Mouse (Mus musculus): Measurements from ENCODE around the gene Tab2. TPM values are rescaled to one million over a fixed set of nuclear protein-coding genes. Genes with fewer than 3 reads are reported as not detected.

The Tab2 gene
- total and polyA plus RNA-seq, 3 experiments, result 13.7 to 43.5 (median 30.4) TPM

DNA sequence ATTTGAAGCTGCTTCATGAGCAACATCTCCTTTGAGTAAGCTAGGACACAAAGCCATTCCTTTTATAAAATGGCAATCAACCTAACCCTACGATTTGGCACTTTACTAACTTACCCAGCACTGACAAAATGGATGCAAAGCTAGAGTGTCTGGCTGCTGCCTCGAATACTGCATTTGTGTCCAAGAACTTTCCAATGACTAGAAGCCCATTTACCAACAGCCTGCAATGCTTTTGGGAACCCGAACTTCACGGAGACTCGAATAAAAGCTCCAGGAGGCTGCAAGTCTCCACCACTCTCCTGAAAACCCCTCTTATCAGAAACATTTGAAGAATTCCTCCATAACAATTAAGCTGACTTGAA is 1.4 kb downstream of the Tab2 start:
- peak overlapping the region; percentile 100 for H3K9ac ChIP-seq (ENCODE audit: insufficient read depth, low read depth)
- H3K36me3 ChIP-seq (replicated peaks in 1 of 2; ENCODE audit: control insufficient read depth in 1 of 2, insufficient read depth in 1 of 2, low read length in 1 of 2), result peaks cover 0 to 13% of the 10 kb centered on the region in 2 experiments
- peaks cover 61% of the 10 kb centered on the region for H3K79me2 ChIP-seq (replicated peaks; ENCODE audit: control insufficient read depth, extremely low read depth, insufficient read depth, poor library complexity, severe bottlenecking)
- no peaks in the 10 kb centered on the region for H3K27me3 ChIP-seq (replicated peaks)
- peak overlapping the region; percentile 6 for H3K4me2 ChIP-seq (ENCODE audit: insufficient read depth, low read depth, poor library complexity, severe bottlenecking)
- in situ Hi-C loops (cut with MboI; ENCODE audit: low pct_ligation_motif_present, low pct_unique_long_range_greater_than_20kb, low sequenced_read_pairs) (no loop called here), dilution Hi-C loops (cut with MboI; ENCODE audit: extremely low pct_ligation_motif_present, extremely low pct_unique_long_range_greater_than_20kb, low sequenced_read_pairs) (no loop called here)
- no peak overlapping the region; the same call in 1 of the 2 replicates for H3K27ac ChIP-seq (ENCODE audit: insufficient read depth, low read depth)
- H3K9me3 ChIP-seq (replicated peaks; ENCODE audit: low read length), result no peaks in the 10 kb centered on the region
- H3K4me3 ChIP-seq (replicated peaks in 1 of 3; ENCODE audit: low read depth in 2 of 3, low read length in 2 of 3, poor library complexity in 1 of 3), result peak overlapping the region; percentile 69 to 87 (median 75)
- peaks cover 6 to 33% of the 10 kb centered on the region in 2 experiments; a peak in 3 of 4 replicates for H3K4me1 ChIP-seq (ENCODE audit: control insufficient read depth in 1 of 2, insufficient read depth in 2 of 2)
- DNase-seq (ENCODE audit: extremely low read depth), result no peak
- TF ChIP-seq TBP (conservative IDR thresholded peaks at IDR 0.05; ENCODE audit: low read depth, low read length) (no peak), HCFC1 (IDR thresholded peaks at IDR 0.05; ENCODE audit: low read depth, low read length) (peak; percentile 3; the same call in 1 of the 2 replicates), ZNF384 (IDR thresholded peaks at IDR 0.05; ENCODE audit: low read depth, low read length) (peak; percentile 61; the same call in 1 of the 2 replicates)

DNA sequence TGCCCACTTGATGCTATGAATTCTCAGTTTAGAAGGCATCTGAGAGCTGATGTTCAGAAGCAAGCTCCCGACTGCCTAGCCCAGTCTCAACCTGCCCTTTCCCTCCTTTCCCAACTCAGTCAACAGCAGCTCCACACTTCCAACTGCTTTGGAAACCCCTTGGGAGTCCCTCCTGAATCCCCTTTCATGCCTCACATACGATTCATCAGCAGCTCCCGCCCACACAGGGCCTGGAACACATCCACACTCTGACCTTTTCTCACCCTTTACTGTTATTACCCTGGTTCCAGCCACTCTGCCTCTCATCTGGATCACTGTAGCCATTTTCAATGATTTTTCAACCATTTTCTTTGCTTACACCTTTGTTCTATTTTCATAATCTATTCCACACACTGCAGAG is 13.0 kb downstream of the Tab2 start:
- dilution Hi-C loops (cut with MboI; ENCODE audit: extremely low pct_ligation_motif_present, extremely low pct_unique_long_range_greater_than_20kb, low sequenced_read_pairs), result no loop called here
- DNase-seq (ENCODE audit: extremely low read depth), result no peak
- no peaks in the 10 kb centered on the region for H3K9me3 ChIP-seq (replicated peaks; ENCODE audit: low read length)
- H3K79me2 ChIP-seq (replicated peaks; ENCODE audit: control insufficient read depth, extremely low read depth, insufficient read depth, poor library complexity, severe bottlenecking), result peaks cover 76% of the 10 kb centered on the region
- TF ChIP-seq UBTF (IDR thresholded peaks at IDR 0.05; ENCODE audit: low read depth, low read length) (no peak), SIN3A (IDR thresholded peaks at IDR 0.05; ENCODE audit: low read length) (no peak), EP300 (IDR thresholded peaks at IDR 0.05; ENCODE audit: low read length) (no peak)
- H3K4me3 ChIP-seq (replicated peaks in 1 of 3; ENCODE audit: low read depth in 2 of 3, low read length in 2 of 3, poor library complexity in 1 of 3), result no peak overlapping the region
- H3K9ac ChIP-seq (ENCODE audit: insufficient read depth, low read depth), result no peak overlapping the region
- in situ Hi-C loops (cut with MboI; ENCODE audit: low pct_ligation_motif_present, low pct_unique_long_range_greater_than_20kb, low sequenced_read_pairs), result no loop called here
- H3K27me3 ChIP-seq (replicated peaks), result no peaks in the 10 kb centered on the region
- H3K4me1 ChIP-seq (ENCODE audit: control insufficient read depth in 1 of 2, insufficient read depth in 2 of 2), result peaks cover 2 to 29% of the 10 kb centered on the region in 2 experiments; a peak in 2 of 4 replicates
- no peak overlapping the region for H3K27ac ChIP-seq (ENCODE audit: insufficient read depth, low read depth)
- peaks cover 7 to 37% of the 10 kb centered on the region in 2 experiments for H3K36me3 ChIP-seq (replicated peaks in 1 of 2; ENCODE audit: control insufficient read depth in 1 of 2, insufficient read depth in 1 of 2, low read length in 1 of 2)
- no peak overlapping the region for H3K4me2 ChIP-seq (ENCODE audit: insufficient read depth, low read depth, poor library complexity, severe bottlenecking)

DNA sequence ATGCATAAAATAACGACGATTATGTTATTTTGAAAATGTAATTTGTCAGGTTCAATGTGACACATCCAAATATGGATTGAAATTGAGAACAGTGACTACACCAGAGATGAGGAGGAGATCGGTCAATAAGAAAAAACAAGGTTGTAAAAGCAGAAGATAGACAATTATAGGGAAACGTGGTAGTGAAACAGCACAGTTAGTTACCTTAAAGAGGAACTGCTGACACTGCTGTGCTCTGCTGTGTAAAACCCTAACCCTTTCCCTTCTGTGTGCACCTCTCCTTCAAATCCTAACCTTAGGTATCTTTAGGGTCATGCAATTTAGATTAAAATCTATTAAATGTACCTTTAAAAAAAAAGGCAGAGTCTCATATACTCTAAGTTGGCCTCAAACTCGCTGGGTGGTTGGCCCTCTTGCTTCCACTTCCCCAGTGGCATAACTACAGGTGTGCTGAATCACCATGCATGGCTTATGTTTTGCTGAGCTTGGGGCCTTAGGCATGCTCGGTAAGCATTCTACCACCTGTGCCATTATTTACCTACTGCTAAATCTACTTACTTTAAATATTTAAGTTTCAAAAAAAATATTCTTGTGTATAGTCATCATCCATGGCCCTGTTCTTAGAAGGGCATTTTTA is 19.4 kb downstream of the Tab2 start:
- H3K4me2 ChIP-seq (ENCODE audit: insufficient read depth, low read depth, poor library complexity, severe bottlenecking), result peak overlapping the region; percentile 56; the same call in 1 of the 2 replicates
- H3K79me2 ChIP-seq (replicated peaks; ENCODE audit: control insufficient read depth, extremely low read depth, insufficient read depth, poor library complexity, severe bottlenecking), result peaks cover 70% of the 10 kb centered on the region
- DNase-seq (ENCODE audit: extremely low read depth), result no peak
- in situ Hi-C loops (cut with MboI; ENCODE audit: low pct_ligation_motif_present, low pct_unique_long_range_greater_than_20kb, low sequenced_read_pairs) (no loop called here), dilution Hi-C loops (cut with MboI; ENCODE audit: extremely low pct_ligation_motif_present, extremely low pct_unique_long_range_greater_than_20kb, low sequenced_read_pairs) (no loop called here)
- H3K4me3 ChIP-seq (replicated peaks in 1 of 3; ENCODE audit: low read depth in 2 of 3, low read length in 2 of 3, poor library complexity in 1 of 3), result no peak overlapping the region
- H3K27ac ChIP-seq (ENCODE audit: insufficient read depth, low read depth), result no peak overlapping the region
- no peaks in the 10 kb centered on the region for H3K27me3 ChIP-seq (replicated peaks)
- TF ChIP-seq MXI1 (IDR thresholded peaks at IDR 0.05; ENCODE audit: low read depth, low read length) (0 out of 2 replicates have a peak, but pooled peaks have one; percentile 5), CTCF (conservative IDR thresholded peaks at IDR 0.05 in 1 of 2, IDR thresholded peaks at IDR 0.05 in 1 of 2; ENCODE audit: low read depth in 2 of 2, low read length in 2 of 2) (no peak)
- peaks cover 9 to 26% of the 10 kb centered on the region in 2 experiments for H3K36me3 ChIP-seq (replicated peaks in 1 of 2; ENCODE audit: control insufficient read depth in 1 of 2, insufficient read depth in 1 of 2, low read length in 1 of 2)
- peaks cover 11 to 54% of the 10 kb centered on the region in 2 experiments; a peak in 3 of 4 replicates for H3K4me1 ChIP-seq (ENCODE audit: control insufficient read depth in 1 of 2, insufficient read depth in 2 of 2)
- H3K9ac ChIP-seq (ENCODE audit: insufficient read depth, low read depth), result 0 out of 2 replicates have a peak overlapping the region, but pooled peaks have one; percentile 13
- H3K9me3 ChIP-seq (replicated peaks; ENCODE audit: low read length), result no peaks in the 10 kb centered on the region
